Mouse (Mus musculus): ENCODE measurements around the gene Notch1.

GRCm38 (mm10) chr2:26486835-26487321, 29.6 kb downstream of the Notch1 start:
- TF ChIP-seq CTCF (IDR thresholded peaks at IDR 0.05; ENCODE audit: low read depth) = no peak
- TF ChIP-seq EP300 (IDR thresholded peaks at IDR 0.05; ENCODE audit: low read depth) = no peak

Measured in liver, postnatal 0 days (tissue).